Mouse (Mus musculus) stomach, embryonic 15.5 days (tissue): ENCODE measurements at regions not wholly inside any gene's neighbourhood (a gene's known extent, or its start where the extent isn't known, plus 50 kb on each side); places are given as distances from the start of the nearest gene placed in this dataset.

Experiments
- ATAC-seq: fragments of 200-750 bp; cut with Nextera tagmentation; 2 replicates; pipeline ENCODE4 v1.8.0; 2017; ENCODE audit warnings: low read depth, moderate number of reproducible peaks, moderate TSS enrichment; ENCODE audit not compliant: insufficient read depth, low FRiP score
- H3K27ac ChIP-seq: fragments of 300-500 bp; sonication (generic); 2 replicates; pipeline ENCODE4 v1.5.1; 2015; ENCODE audit warnings: mild to moderate bottlenecking, inconsistent platforms
- H3K27me3 ChIP-seq: fragments of 300-500 bp; sonication (generic); replicated peaks from 2 replicates; pipeline ENCODE4 v1.6.1; 2015; ENCODE audit warnings: inconsistent platforms
- H3K36me3 ChIP-seq: fragments of 300-500 bp; sonication (generic); 2 replicates; pipeline ENCODE4 v1.6.1; 2015; ENCODE audit warnings: inconsistent platforms
- H3K4me1 ChIP-seq: fragments of 300-500 bp; sonication (generic); 2 replicates; pipeline ENCODE4 v1.6.1; 2015; ENCODE audit warnings: inconsistent platforms
- H3K4me2 ChIP-seq: fragments of 300-500 bp; sonication (generic); 2 replicates; pipeline ENCODE4 v1.6.1; 2015; ENCODE audit warnings: mild to moderate bottlenecking, inconsistent platforms
- H3K4me3 ChIP-seq: fragments of 300-500 bp; sonication (generic); replicated peaks from 2 replicates; pipeline ENCODE4 v1.5.1; 2015; ENCODE audit warnings: inconsistent platforms
- H3K9ac ChIP-seq: fragments of 300-500 bp; sonication (generic); 2 replicates; pipeline ENCODE4 v1.6.1; 2015; ENCODE audit warnings: inconsistent platforms
- H3K9me3 ChIP-seq: fragments of 300-500 bp; sonication (generic); 2 replicates; pipeline ENCODE4 v1.6.1; 2016; ENCODE audit warnings: inconsistent platforms
- WGBS: fragments of 180-500 bp; shearing (Covaris S2); methylation state at CpG from one replicate; pipeline ENCODE4 v1.1.7; 2015; 5-methylcytosine and 5-hydroxymethylcytosine counted together

DNA sequence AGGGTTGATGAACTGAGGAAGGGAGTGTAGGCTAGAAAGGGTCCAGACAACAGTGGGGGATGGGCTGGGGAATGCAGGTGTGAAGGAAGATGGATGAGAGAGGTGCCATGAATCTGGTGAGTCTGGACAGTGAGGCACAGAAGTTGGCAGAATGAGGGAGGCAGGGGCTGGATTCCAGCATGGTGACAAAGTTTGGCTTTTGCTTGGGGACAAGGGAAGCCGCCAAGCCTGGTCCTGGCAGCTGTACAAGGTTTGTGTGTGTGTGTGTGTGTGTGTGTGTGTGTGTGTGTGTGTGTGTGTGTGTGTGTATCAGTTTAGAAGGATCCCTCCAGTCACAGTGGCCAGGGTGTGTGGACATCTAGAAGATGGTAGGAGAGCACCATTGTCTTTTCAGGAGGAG is 270.4 kb downstream of the Rps24 start:
- Histone ChIP-seq H3K4me3 (no peak overlapping the region), H3K27me3 (no peaks in the 10 kb centered on the region), H3K4me2 (no peak overlapping the region), H3K9ac (no peak overlapping the region), H3K36me3 (no peaks in the 10 kb centered on the region), H3K4me1 (0 out of 2 replicates have a peak, but pooled peaks cover 2% of the 10 kb centered on the region), H3K9me3 (no peaks in the 10 kb centered on the region), H3K27ac (no peak overlapping the region)
- no peak for ATAC-seq
- WGBS = 80% methylated on average over 1 of the region's 1 CpGs

DNA sequence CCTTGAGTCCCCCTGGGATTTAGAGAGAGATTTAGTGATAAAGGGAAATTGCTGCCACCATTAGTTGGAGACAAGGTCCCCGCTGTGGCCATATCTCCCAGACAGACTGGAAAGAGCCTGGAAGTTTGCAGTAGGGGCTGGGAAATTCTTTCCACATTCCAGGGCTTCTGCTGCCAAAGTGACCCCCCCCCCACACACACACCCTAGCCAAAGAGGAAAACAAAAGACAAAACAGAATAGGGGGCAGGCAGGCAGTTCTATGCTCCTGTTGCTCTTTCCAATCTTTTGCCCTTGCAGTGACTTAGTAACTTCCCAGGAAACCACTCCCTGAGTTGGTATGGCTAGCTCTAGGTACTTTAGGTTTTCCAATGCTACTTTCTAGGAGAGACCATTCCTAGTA is 270.9 kb downstream of the Rps24 start:
- H3K4me3 ChIP-seq = no peak overlapping the region
- no peak overlapping the region for H3K9ac ChIP-seq
- no peak overlapping the region for H3K27ac ChIP-seq
- peaks cover 3% of the 10 kb centered on the region; the same call in 1 of the 2 replicates for H3K4me1 ChIP-seq
- H3K27me3 ChIP-seq = no peaks in the 10 kb centered on the region
- H3K9me3 ChIP-seq = no peaks in the 10 kb centered on the region
- H3K4me2 ChIP-seq = no peak overlapping the region
- no peaks in the 10 kb centered on the region for H3K36me3 ChIP-seq
- WGBS = 63% methylated on average over 1 of the region's 1 CpGs
- no peak for ATAC-seq

DNA sequence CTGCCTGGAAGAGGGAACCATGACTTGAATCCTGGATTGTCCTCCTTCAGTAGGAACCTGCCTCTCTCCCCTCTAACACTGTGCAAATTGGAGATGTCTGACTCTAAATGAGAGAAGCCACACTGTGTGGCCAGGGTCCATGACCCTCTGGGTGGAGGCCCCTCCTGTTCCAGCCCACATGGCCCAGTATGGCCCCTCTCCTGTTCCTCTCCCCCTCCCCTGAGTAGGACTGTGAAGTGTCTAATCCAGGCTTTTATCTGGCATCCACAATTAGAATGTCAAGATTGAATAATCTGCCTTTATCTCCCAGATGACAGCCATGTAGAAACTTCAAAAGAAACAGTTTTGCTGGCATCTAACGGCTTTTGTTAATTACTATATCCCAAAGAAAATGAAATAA is 274.0 kb downstream of the Rps24 start:
- H3K4me1 ChIP-seq = peaks cover 5% of the 10 kb centered on the region; the same call in 1 of the 2 replicates
- H3K27ac ChIP-seq = no peak overlapping the region
- no peaks in the 10 kb centered on the region for H3K9me3 ChIP-seq
- no peak overlapping the region for H3K9ac ChIP-seq
- H3K36me3 ChIP-seq = no peaks in the 10 kb centered on the region
- 76% methylated on average over 1 of the region's 1 CpGs for WGBS
- H3K27me3 ChIP-seq = no peaks in the 10 kb centered on the region
- no peak overlapping the region for H3K4me3 ChIP-seq
- no peak for ATAC-seq
- H3K4me2 ChIP-seq = no peak overlapping the region

DNA sequence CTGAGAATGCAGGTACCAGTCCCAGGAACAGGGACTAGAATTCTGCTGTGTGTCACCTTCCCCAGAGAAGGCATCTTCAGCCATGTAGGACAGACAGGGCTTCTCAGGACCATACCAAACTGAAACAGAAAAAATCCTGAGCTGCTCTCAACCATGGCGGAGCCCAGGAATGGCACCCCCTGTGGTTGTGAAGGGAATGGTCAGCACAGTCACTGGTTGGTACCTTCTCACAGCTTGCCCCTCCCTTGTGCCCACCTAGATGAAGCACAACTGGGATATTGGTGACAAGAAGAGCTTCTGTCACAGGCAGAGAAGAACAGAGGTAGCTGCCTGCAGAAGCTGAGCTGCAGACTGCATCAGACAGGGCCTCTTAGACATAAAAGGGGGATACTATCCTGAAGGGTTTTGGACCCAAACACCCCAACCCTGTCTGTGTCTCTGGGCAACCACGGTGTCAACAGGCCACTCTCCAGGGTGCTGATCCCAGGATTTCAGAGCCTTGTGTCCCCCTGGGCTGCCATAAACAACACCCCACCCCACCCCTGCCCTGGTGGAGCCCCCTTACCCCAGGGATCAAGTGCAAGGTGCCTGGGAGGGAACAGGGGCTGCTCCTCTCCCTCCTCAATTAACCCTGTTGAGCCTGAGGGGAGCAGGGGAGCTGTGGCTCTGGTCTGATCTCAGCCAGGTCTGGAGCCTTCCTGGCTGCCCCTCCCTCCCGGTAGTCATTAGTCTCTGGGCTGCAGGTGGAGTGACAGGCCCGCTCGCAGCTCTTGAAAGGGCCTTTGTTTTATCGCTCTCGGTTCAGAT is 275.7 kb downstream of the Rps24 start:
- 16% methylated on average over 7 of the region's 7 CpGs for WGBS
- Histone ChIP-seq H3K36me3 (no peaks in the 10 kb centered on the region), H3K27me3 (no peaks in the 10 kb centered on the region), H3K9me3 (no peaks in the 10 kb centered on the region), H3K27ac (no peak overlapping the region), H3K4me2 (no peak overlapping the region), H3K4me1 (peaks cover 5% of the 10 kb centered on the region; the same call in 1 of the 2 replicates), H3K4me3 (no peak overlapping the region), H3K9ac (no peak overlapping the region)
- ATAC-seq = peak; percentile 22

DNA sequence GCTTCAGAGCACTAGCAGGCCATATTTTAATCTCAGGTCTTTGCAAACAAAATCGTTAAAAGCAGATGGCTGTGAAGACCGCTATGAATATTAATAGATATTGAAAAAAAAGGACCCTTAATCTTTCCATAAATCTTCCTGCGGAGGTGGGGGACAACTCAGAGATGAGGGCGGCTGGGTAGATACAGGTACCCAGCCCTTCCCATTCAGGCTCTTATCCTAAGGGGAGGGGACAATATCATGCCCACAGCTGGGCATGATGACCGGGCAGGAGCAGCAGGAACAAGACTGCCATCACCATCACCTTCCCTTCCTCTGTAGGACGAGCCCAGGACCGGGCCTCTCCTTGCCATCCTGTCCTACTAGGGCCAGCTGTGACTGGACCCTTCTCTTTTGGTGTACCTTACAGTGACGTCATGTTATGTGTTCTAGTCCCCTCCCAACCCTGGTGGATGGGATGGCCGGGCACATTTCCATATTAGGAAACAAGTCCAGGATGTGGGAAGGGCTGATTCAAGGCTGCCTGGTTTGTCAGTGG is 276.4 kb downstream of the Rps24 start:
- no peak overlapping the region for H3K27ac ChIP-seq
- H3K9ac ChIP-seq = no peak overlapping the region
- H3K9me3 ChIP-seq = no peaks in the 10 kb centered on the region
- H3K4me3 ChIP-seq = no peak overlapping the region
- WGBS = 46% methylated on average over 9 of the region's 9 CpGs
- H3K36me3 ChIP-seq = no peaks in the 10 kb centered on the region
- H3K27me3 ChIP-seq = no peaks in the 10 kb centered on the region
- H3K4me2 ChIP-seq = no peak overlapping the region
- peak; percentile 27; the same call in 1 of the 2 replicates for ATAC-seq
- peaks cover 4% of the 10 kb centered on the region; the same call in 1 of the 2 replicates for H3K4me1 ChIP-seq

DNA sequence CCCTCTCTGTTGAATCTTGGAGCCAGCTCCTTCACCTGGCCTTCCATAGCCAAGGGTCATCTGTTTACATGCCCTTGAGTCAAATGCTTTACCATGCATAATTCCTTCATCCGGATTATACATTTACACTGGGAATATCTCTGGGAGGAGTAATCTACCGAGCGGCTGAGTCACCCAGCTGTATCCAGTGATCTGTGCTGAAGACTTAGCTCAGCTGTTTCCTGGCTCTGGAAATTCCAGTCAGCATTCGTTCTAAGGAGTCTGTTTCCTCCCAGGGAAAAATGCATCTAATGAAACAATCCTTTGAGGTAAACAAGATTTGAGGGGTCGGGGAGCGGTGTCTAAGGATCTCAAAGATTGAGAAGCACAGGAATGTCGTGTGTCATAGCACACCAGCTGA is 276.9 kb downstream of the Rps24 start:
- Histone ChIP-seq H3K4me3 (no peak overlapping the region), H3K4me1 (peaks cover 4% of the 10 kb centered on the region; the same call in 1 of the 2 replicates), H3K9ac (no peak overlapping the region), H3K36me3 (no peaks in the 10 kb centered on the region), H3K27me3 (no peaks in the 10 kb centered on the region), H3K4me2 (no peak overlapping the region), H3K27ac (no peak overlapping the region), H3K9me3 (no peaks in the 10 kb centered on the region)
- 48% methylated on average over 7 of the region's 7 CpGs for WGBS
- no peak for ATAC-seq

DNA sequence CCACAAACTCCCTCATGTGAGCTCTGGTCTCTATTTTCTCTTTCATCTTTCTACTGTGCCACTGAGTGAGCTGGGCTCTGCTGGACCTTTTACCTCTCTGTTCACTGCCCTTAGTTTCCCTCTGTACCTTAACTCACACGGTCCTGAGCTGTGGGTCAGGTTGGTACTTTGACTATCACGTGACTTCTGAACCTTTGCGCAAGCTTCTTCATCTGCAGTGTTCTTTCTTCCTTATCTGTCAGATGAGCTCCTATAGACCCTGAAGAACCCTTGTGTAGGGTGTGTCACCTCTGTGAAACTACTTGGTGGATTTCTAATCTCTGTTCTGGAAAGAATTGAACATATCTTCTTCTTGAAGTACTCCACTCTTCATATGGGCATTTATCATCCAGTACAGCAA is 279.3 kb downstream of the Rps24 start:
- WGBS = 75% methylated on average over 3 of the region's 3 CpGs
- H3K4me2 ChIP-seq = no peak overlapping the region
- H3K9me3 ChIP-seq = no peaks in the 10 kb centered on the region
- no peak overlapping the region for H3K4me3 ChIP-seq
- no peak overlapping the region for H3K9ac ChIP-seq
- peaks cover 11% of the 10 kb centered on the region for H3K4me1 ChIP-seq
- H3K27me3 ChIP-seq = no peaks in the 10 kb centered on the region
- no peaks in the 10 kb centered on the region for H3K36me3 ChIP-seq
- no peak for ATAC-seq
- H3K27ac ChIP-seq = no peak overlapping the region

DNA sequence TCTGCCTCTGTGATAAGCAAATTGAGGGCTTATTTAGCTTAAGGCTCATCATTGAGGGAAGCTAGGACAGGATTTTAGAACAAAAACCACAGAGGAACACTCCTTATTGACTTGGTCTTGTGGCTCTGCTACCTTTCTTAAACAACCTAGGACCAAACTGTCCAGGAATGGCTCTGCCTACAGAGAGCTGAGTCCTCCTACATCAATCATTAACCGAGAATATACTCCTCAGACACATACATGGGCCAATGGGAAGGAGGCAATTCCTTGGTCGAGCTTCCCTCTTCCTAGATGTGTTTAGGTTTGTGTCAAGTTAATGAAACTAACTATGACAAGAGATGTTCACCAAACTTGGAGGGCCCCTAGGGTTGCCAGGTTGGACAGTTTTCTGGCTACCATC is 279.8 kb downstream of the Rps24 start:
- H3K4me1 ChIP-seq = peaks cover 14% of the 10 kb centered on the region
- no peak overlapping the region for H3K4me2 ChIP-seq
- H3K4me3 ChIP-seq = no peak overlapping the region
- ATAC-seq = no peak
- H3K27me3 ChIP-seq = no peaks in the 10 kb centered on the region
- H3K36me3 ChIP-seq = no peaks in the 10 kb centered on the region
- H3K9me3 ChIP-seq = no peaks in the 10 kb centered on the region
- H3K9ac ChIP-seq = no peak overlapping the region
- H3K27ac ChIP-seq = no peak overlapping the region
- WGBS = 44% methylated on average over 2 of the region's 2 CpGs

DNA sequence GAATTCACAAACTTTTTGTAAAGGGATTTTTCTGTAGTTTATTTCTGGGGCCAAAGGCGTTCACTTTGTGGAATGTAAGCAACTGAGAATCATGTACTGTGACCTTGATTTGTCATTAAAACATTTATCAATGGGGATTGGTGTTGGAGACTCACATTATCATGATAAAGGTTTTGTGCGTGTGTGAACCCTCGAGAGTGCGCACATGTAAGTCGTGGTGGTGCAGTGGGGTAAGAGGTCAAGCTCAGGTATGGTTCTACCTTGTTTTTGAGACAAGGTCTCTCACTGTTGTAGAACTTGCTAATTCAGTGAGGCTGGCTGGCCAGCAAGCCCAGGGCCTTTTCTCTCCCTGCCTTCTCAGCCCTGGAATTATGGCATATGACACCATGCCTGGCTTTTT is 280.4 kb downstream of the Rps24 start:
- Histone ChIP-seq H3K4me2 (no peak overlapping the region), H3K27ac (no peak overlapping the region), H3K9me3 (no peaks in the 10 kb centered on the region), H3K4me3 (no peak overlapping the region), H3K36me3 (no peaks in the 10 kb centered on the region), H3K9ac (no peak overlapping the region), H3K4me1 (peaks cover 20% of the 10 kb centered on the region), H3K27me3 (no peaks in the 10 kb centered on the region)
- WGBS = 76% methylated on average over 5 of the region's 5 CpGs
- ATAC-seq = no peak

DNA sequence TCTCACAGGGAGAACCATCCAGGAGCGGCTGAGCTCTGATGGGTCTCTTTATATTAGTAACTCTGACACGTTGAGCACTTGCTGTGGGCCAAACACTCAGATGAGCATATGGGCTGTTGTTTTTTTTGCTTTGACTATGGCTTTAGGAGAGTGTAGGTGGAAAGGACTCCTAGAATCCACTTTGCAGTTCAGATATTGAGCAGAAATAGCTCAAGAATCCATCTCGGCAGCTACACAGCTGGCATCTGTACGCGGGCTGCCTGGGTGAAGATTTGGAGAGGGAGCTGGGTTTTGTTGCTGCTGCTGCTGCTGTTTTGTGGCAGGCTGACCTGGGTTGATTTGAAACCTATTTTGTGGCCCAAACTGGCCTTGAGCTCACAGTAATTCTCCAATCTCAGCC is 281.0 kb downstream of the Rps24 start:
- 76% methylated on average over 5 of the region's 5 CpGs for WGBS
- H3K4me1 ChIP-seq = peaks cover 17% of the 10 kb centered on the region
- H3K9me3 ChIP-seq = no peaks in the 10 kb centered on the region
- no peak for ATAC-seq
- no peak overlapping the region for H3K4me2 ChIP-seq
- H3K36me3 ChIP-seq = no peaks in the 10 kb centered on the region
- no peak overlapping the region for H3K9ac ChIP-seq
- H3K4me3 ChIP-seq = no peak overlapping the region
- H3K27ac ChIP-seq = no peak overlapping the region
- H3K27me3 ChIP-seq = no peaks in the 10 kb centered on the region

DNA sequence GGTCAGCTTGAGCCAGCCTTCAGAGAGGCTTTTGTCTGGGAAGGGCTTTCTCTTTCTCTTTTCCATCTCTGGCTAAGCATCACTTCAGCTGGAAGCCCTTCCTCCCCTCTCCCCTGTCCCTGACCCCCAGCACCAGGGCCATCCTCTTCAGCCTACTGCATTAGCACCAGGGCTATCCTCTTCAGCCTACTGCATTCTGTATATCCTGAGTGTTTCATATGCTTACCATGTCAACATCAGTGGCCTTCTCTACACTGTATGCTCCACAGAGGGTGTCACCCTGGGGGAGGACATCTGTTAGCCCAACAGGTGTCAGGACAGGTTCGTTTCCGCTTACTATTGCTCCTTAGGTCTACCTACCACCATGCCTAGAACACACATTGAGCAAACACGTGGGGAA is 282.5 kb downstream of the Rps24 start:
- Histone ChIP-seq H3K4me3 (no peak overlapping the region), H3K4me2 (no peak overlapping the region), H3K9me3 (no peaks in the 10 kb centered on the region), H3K36me3 (no peaks in the 10 kb centered on the region), H3K4me1 (peaks cover 16% of the 10 kb centered on the region), H3K27ac (no peak overlapping the region), H3K27me3 (no peaks in the 10 kb centered on the region), H3K9ac (no peak overlapping the region)
- WGBS = 60% methylated on average over 3 of the region's 3 CpGs
- no peak for ATAC-seq

DNA sequence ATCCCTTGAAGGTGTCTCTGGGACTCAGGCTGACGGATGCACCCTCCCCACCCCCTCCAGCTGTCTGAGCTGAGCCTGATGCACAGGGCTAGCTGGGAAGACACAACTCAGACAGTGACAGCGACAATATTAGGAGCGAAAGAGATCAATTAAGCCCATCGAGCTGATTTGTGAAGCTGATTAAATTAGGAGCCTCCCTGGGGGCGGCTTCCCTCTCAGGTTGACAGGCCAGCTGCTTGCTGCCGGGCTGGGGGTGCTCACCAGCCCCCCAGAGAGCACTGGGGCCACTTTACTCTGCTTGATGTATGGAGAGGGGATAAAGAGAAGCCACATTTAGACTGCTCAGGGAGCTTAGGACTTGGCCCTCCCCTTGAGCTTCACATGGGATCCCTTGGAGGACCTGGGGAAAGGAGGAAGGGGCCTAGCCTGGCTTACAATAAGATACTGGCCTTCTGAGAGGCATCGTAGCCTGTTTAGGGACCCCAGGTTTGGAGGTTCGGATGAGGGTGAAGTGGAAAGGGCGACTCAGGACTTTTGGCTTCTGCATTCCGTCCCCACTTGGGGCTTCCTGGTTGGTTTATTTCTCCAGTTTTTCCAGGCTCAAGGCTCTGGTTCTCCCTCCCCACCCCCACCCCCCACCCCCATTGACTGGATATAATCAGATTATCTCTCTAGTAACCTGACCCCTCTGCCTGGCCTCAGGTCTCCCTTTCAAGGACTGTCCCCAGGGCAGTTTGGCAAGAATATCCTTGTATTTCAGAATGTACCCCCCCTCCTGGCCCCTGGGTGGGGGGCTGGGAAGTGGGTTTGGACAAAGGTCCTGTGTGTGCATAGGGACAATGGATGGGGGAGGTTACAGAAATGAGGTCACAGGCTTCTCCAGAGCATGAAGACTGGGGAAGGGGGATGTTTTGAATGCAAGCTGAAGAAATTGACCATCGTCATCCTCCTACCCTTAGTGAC is 283.4 kb downstream of the Rps24 start:
- Histone ChIP-seq H3K4me1 (peaks cover 16% of the 10 kb centered on the region), H3K9ac (no peak overlapping the region), H3K4me2 (no peak overlapping the region), H3K27me3 (no peaks in the 10 kb centered on the region), H3K27ac (no peak overlapping the region), H3K9me3 (no peaks in the 10 kb centered on the region), H3K4me3 (no peak overlapping the region), H3K36me3 (no peaks in the 10 kb centered on the region)
- ATAC-seq = no peak
- 51% methylated on average over 11 of the region's 11 CpGs for WGBS
